Mouse (Mus musculus) embryonic facial prominence, embryonic 14.5 days (tissue): ENCODE measurements around the gene Gm42791. TPM values are rescaled to one million over a fixed set of nuclear protein-coding genes. Genes with fewer than 3 reads are reported as not detected.

Experiments
- ATAC-seq: fragments of 200-750 bp; cut with Nextera tagmentation; 2 replicates; pipeline ENCODE4 v1.8.0; 2017; ENCODE audit warnings: low read depth, moderate number of reproducible peaks, moderate TSS enrichment
- DNase-seq: peaks from one replicate; pipeline ENCODE4 v3.0.0-alpha.2; 2015; ENCODE audit warnings: low spot score
- H3K27ac ChIP-seq: fragments of 300-500 bp; sonication (generic); replicated peaks from 2 replicates; pipeline ENCODE4 v1.5.1; 2014; ENCODE audit warnings: low read depth, mild to moderate bottlenecking, low read length, moderate library complexity
- H3K27me3 ChIP-seq: fragments of 300-500 bp; sonication (generic); replicated peaks from 2 replicates; pipeline ENCODE4 v1.6.1; 2014; ENCODE audit warnings: low read length; ENCODE audit not compliant: control insufficient read depth, insufficient read depth
- H3K36me3 ChIP-seq: fragments of 300-500 bp; sonication (generic); 2 replicates; pipeline ENCODE4 v1.6.1; 2014; ENCODE audit warnings: low read length, mixed read lengths; ENCODE audit not compliant: control insufficient read depth, insufficient read depth
- H3K4me1 ChIP-seq: fragments of 300-500 bp; sonication (generic); 2 replicates; pipeline ENCODE4 v1.6.1; 2014; ENCODE audit warnings: antibody characterized with exemption, low read length; ENCODE audit not compliant: control insufficient read depth, insufficient read depth
- H3K4me2 ChIP-seq: fragments of 300-500 bp; sonication (generic); 2 replicates; pipeline ENCODE4 v1.6.1; 2014; ENCODE audit warnings: low read depth, mild to moderate bottlenecking, low read length, moderate library complexity, mixed read lengths
- H3K4me3 ChIP-seq: fragments of 300-500 bp; sonication (generic); 2 replicates; pipeline ENCODE4 v1.5.1; 2014; ENCODE audit warnings: low read depth, mild to moderate bottlenecking, low read length
- H3K9ac ChIP-seq: fragments of 300-500 bp; sonication (generic); 2 replicates; pipeline ENCODE4 v1.6.1; 2014; ENCODE audit warnings: low read depth, mild to moderate bottlenecking, low read length, moderate library complexity, mixed read lengths
- H3K9me3 ChIP-seq: fragments of 300-500 bp; sonication (generic); 2 replicates; pipeline ENCODE4 v1.6.1; 2016; ENCODE audit warnings: low read length; ENCODE audit not compliant: control insufficient read depth
- WGBS: fragments of 180-500 bp; shearing (Covaris S2); extraction: QIAGEN DNeasy Blood & Tissue Kit; methylation state at CpG from one replicate; pipeline ENCODE4 v1.1.7; 2014; 5-methylcytosine and 5-hydroxymethylcytosine counted together
- polyA plus RNA-seq: library from polyadenylated mRNA; unstranded; fragments of >200 nt; fragmentation: Nextera tagmentation; extraction: Ambion mirVana; gene quantifications from 2 replicates; pipeline ENCODE4 v1.2.1, GENCODE M21; 2014

The Gm42791 gene
- polyA plus RNA-seq, 1 experiment from 2014 or later: 2.2 TPM

DNA sequence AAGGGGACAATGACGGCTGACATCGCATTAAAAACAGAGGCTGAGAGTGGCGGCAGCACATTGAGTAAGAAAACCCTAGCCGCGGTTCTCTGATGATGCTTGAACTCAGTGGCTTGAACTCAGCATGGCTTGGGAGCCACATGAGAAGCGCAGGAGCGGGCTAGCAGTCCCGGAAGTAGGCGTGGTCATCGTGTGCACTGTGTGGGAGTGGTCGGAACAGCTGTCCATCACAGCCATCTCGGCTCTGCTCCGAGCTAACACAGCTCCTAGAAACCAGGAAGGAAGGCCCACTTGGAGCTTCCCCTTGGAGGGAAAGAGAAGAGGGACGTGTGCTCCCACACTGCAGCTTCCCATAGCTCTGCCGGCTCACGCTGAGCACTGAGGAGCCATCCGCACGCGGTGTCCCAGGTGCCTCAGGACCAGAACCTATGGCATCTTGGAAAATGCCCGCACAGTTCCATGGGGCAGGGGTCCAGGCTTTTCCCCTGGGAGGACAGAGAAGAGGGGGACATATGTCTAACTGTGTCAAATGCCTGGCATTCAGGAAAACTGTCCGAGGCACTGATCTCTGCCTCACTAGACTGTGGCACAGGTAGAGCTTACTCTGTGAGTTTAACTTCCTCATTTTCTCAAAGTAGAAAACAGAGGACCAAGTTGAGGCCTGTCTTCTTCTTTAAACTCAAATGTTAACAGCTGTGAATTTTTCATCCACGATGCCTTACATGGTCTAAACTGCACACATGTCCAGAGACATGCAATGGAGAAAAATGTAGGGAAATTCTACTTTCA lies 108.9 kb downstream of the Gm42791 start:
- H3K27me3 ChIP-seq: no peaks in the 10 kb centered on the region
- no peak overlapping the region for H3K27ac ChIP-seq
- H3K36me3 ChIP-seq: peaks cover 53% of the 10 kb centered on the region
- H3K4me1 ChIP-seq: no peaks in the 10 kb centered on the region
- peak overlapping the region; percentile 36 for H3K4me2 ChIP-seq
- DNase-seq: peak; percentile 88
- H3K4me3 ChIP-seq: no peak overlapping the region
- 0 out of 2 replicates have a peak, but pooled peaks cover 4% of the 10 kb centered on the region for H3K9me3 ChIP-seq
- 35% methylated on average over 21 of the region's 22 CpGs for WGBS
- H3K9ac ChIP-seq: no peak overlapping the region
- peak; percentile 94 for ATAC-seq

DNA sequence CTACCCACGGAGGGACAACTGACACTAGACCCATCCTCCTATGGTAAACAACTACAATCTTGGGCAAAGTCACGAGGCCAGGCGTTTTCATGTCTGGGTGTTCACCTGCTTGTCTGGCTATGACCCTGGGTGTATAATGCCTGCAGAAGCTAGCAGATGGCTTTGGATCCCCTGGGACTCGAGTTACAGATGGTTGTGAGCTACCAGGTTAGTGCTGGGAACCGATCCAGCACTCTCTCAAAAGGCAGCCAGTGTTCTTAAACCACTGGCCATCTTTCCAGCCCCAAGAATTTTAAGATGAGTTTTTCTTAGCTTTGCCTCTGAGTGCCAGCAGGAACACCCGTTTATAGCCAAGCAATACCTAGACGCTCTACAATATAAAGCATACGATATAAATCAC lies 111.3 kb downstream of the Gm42791 start:
- no peaks in the 10 kb centered on the region for H3K4me1 ChIP-seq
- H3K27ac ChIP-seq: no peak overlapping the region
- H3K4me2 ChIP-seq: no peak overlapping the region
- H3K9me3 ChIP-seq: 0 out of 2 replicates have a peak, but pooled peaks cover 4% of the 10 kb centered on the region
- peaks cover 41% of the 10 kb centered on the region for H3K36me3 ChIP-seq
- no peak for DNase-seq
- H3K27me3 ChIP-seq: no peaks in the 10 kb centered on the region
- no peak overlapping the region for H3K4me3 ChIP-seq
- H3K9ac ChIP-seq: no peak overlapping the region
- no peak for ATAC-seq
- 89% methylated on average over 8 of the region's 8 CpGs for WGBS

DNA sequence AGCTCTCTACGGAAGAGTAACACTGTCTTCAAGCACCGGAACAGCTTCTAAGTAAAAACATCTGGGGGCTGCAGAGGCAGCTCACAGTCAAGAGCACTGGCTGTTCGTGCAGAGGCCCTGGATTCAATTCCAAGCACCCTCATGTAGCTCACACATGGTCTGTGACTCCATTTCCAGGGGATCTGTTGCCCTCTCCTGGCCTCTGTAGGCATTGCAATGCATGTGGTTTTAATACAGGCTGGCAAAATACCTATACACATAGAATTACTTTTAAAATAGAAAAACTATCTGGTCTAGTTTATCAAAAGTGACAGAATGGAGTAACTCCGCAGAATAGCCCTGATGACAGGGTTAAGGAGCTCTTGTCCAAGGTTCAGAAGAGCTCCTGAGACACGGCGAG lies 115.7 kb downstream of the Gm42791 start:
- 71% methylated on average over 6 of the region's 6 CpGs for WGBS
- Histone ChIP-seq H3K9ac (no peak overlapping the region), H3K27ac (no peak overlapping the region), H3K36me3 (peaks cover 62% of the 10 kb centered on the region), H3K9me3 (0 out of 2 replicates have a peak, but pooled peaks cover 4% of the 10 kb centered on the region), H3K27me3 (no peaks in the 10 kb centered on the region), H3K4me1 (no peaks in the 10 kb centered on the region), H3K4me3 (no peak overlapping the region), H3K4me2 (no peak overlapping the region)
- no peak for ATAC-seq
- no peak for DNase-seq

DNA sequence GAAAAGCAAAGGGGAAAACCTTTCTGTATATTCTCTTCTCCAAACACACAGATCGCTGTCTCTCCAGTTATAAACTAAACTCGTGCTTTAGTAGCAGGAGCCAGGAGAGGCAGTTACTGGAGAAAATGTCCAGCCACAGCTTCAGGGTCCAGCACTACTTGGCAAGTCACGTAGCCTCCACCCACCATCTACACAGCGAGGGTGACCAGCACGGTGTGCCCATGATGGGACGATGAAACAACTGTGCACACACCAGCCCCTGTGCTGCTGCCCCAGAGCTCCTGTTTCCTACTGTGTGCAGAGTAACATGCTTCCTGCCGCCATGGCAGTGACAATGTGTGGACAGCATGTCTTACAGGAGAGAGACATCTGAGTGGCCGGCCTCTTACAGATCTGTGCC lies 121.8 kb downstream of the Gm42791 start:
- no peaks in the 10 kb centered on the region for H3K9me3 ChIP-seq
- H3K4me3 ChIP-seq: no peak overlapping the region
- WGBS: 85% methylated on average over 8 of the region's 8 CpGs
- peaks cover 48% of the 10 kb centered on the region for H3K36me3 ChIP-seq
- DNase-seq (no peak), ATAC-seq (no peak)
- no peak overlapping the region for H3K4me2 ChIP-seq
- H3K9ac ChIP-seq: no peak overlapping the region
- H3K27ac ChIP-seq: no peak overlapping the region
- H3K27me3 ChIP-seq: no peaks in the 10 kb centered on the region
- H3K4me1 ChIP-seq: no peaks in the 10 kb centered on the region

DNA sequence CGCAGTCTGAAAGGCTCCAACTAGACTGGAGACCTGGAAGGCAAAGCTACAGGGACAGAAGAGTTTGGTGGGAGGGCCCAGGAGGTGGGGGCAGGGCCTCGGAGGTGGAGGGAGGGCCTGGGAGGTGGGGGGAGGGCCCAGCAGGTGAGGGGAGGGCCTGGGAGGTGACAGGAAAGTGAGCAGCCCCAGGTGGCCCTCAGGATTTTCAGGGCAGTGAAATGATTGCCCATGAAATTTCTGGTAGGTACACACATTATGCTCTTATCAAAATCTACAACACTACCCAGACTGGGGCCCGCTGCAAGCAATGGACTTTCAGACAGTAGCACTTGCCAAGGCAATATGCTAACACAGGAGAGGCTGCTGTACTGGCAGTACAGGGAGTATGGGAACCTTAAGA lies 125.4 kb downstream of the Gm42791 start:
- H3K9me3 ChIP-seq: no peaks in the 10 kb centered on the region
- H3K27me3 ChIP-seq: no peaks in the 10 kb centered on the region
- no peak overlapping the region for H3K4me2 ChIP-seq
- H3K9ac ChIP-seq: no peak overlapping the region
- DNase-seq (no peak), ATAC-seq (no peak)
- 47% methylated on average over 3 of the region's 3 CpGs for WGBS
- no peak overlapping the region for H3K4me3 ChIP-seq
- no peak overlapping the region for H3K27ac ChIP-seq
- H3K36me3 ChIP-seq: peaks cover 17% of the 10 kb centered on the region; the same call in 1 of the 2 replicates
- peaks cover 3% of the 10 kb centered on the region; the same call in 1 of the 2 replicates for H3K4me1 ChIP-seq

DNA sequence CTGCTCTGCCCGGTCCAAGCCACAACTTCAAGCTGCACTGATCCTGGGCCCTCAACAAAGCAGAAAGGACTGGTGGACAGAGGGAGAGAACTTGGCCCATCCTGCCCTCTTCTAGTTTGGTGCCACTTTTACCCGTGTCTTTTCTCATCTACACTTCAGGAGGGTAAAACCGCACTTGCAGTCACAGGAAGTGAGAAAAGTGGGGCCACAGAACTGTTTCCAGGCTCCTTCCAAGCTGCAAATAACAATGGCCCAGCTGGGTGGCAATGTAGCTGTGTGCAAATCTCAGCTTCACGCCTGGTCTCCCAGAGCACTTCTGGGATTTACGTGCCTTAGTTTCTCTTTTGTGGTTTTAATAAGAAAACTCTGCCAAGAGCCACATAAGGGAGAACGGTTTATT lies 127.2 kb downstream of the Gm42791 start:
- peaks cover 3% of the 10 kb centered on the region; the same call in 1 of the 2 replicates for H3K4me1 ChIP-seq
- WGBS: 77% methylated on average over 6 of the region's 6 CpGs
- no peak overlapping the region for H3K4me2 ChIP-seq
- DNase-seq (no peak), ATAC-seq (no peak)
- no peak overlapping the region for H3K4me3 ChIP-seq
- H3K27me3 ChIP-seq: no peaks in the 10 kb centered on the region
- no peaks in the 10 kb centered on the region for H3K9me3 ChIP-seq
- no peak overlapping the region for H3K9ac ChIP-seq
- H3K36me3 ChIP-seq: peaks cover 5% of the 10 kb centered on the region; the same call in 1 of the 2 replicates
- H3K27ac ChIP-seq: no peak overlapping the region

DNA sequence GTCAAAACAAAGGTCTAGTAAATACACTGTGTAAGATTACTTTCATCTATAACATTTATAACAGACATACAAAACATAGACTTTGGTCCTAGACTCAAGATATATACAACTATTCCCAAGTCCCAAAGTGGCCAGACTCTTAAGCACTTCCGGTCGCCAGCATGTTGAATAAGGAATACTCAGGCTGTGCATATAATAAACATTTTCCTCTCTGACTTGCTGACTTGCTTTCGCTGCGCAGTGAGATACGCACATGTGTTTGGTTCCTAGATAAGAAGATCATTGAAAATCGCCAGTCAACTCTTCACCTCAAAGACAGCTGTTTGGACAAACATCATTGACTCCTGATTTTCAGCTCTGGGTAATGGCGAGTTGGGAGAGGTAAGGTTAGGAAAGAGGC lies 127.8 kb downstream of the Gm42791 start:
- Histone ChIP-seq H3K4me1 (peaks cover 3% of the 10 kb centered on the region; the same call in 1 of the 2 replicates), H3K36me3 (no peaks in the 10 kb centered on the region), H3K27me3 (no peaks in the 10 kb centered on the region), H3K9ac (no peak overlapping the region), H3K4me3 (no peak overlapping the region), H3K9me3 (no peaks in the 10 kb centered on the region), H3K27ac (no peak overlapping the region), H3K4me2 (no peak overlapping the region)
- WGBS: 82% methylated on average over 7 of the region's 7 CpGs
- DNase-seq (no peak), ATAC-seq (no peak)

DNA sequence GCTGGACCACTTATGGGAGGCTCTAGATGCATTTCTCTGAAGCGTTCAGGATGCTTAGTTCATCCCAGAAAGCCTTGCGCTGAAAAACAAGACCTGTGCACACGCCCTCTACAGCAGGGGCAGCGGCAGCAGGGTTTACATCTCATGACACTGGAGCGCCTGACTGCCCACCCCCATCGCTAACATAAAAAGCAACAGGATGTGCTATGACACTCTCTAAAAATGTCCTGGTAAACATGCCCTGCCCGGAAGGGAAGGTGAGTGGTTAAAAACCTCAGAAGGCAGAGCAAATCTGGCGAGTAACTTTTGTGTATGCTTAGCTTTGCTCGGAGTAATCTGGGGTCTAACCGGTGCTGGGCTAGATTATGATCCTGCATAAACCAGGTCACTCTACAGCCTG lies 128.4 kb downstream of the Gm42791 start:
- 57% methylated on average over 10 of the region's 10 CpGs for WGBS
- H3K9me3 ChIP-seq: no peaks in the 10 kb centered on the region
- H3K9ac ChIP-seq: no peak overlapping the region
- H3K36me3 ChIP-seq: no peaks in the 10 kb centered on the region
- H3K4me3 ChIP-seq: no peak overlapping the region
- no peak overlapping the region for H3K27ac ChIP-seq
- H3K27me3 ChIP-seq: no peaks in the 10 kb centered on the region
- DNase-seq (no peak), ATAC-seq (no peak)
- H3K4me2 ChIP-seq: no peak overlapping the region
- H3K4me1 ChIP-seq: peaks cover 3% of the 10 kb centered on the region; the same call in 1 of the 2 replicates

DNA sequence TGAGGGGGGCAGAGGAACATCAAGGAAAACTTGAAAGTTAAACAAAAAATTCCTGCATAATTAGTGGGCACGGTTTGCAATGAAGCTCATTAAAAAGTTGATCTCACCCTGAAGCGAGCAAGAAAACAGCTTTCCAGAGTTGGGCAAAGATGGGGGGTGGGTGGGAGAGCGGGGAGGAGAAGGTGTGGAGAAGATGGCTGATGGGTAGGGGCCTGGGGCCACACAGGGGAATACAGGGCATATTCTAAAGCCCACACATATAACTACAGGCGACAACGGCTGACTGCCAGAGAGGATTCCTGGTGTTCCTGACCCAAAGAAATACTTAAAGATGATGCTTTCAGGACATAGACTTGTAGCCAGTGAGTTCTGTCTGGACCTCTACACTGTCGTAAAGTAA lies 131.5 kb downstream of the Gm42791 start:
- DNase-seq (no peak), ATAC-seq (no peak)
- no peak overlapping the region for H3K4me2 ChIP-seq
- no peaks in the 10 kb centered on the region for H3K27me3 ChIP-seq
- no peak overlapping the region for H3K9ac ChIP-seq
- H3K4me1 ChIP-seq: peaks cover 3% of the 10 kb centered on the region; the same call in 1 of the 2 replicates
- no peak overlapping the region for H3K27ac ChIP-seq
- WGBS: 69% methylated on average over 6 of the region's 6 CpGs
- no peaks in the 10 kb centered on the region for H3K36me3 ChIP-seq
- H3K9me3 ChIP-seq: no peaks in the 10 kb centered on the region
- H3K4me3 ChIP-seq: no peak overlapping the region
